Mouse (Mus musculus): Measurements from ENCODE around the gene Sptan1.

GRCm38 (mm10) chr2:29971838-29972635, 6.7 kb downstream of the Sptan1 start:
- TF ChIP-seq CTCF (IDR thresholded peaks at IDR 0.05; ENCODE audit: low read depth) (no peak), EP300 (IDR thresholded peaks at IDR 0.05; ENCODE audit: low read depth) (peak; percentile 75)
